Mouse (Mus musculus): ENCODE data around the gene Lamtor5.

GRCm38 (mm10) chr3:107238051-107238450 lies 40.6 kb upstream of the Lamtor5 start:
- TF ChIP-seq EP300 (IDR thresholded peaks at IDR 0.05; ENCODE audit: low read depth): no peak
- TF ChIP-seq CTCF (IDR thresholded peaks at IDR 0.05; ENCODE audit: low read depth): no peak

Data from liver, postnatal 0 days (tissue).